Mouse (Mus musculus) left cerebral cortex, adult 18-20 months (tissue): Measurements from ENCODE around the gene Plekhg2. TPM values are rescaled to one million over a fixed set of nuclear protein-coding genes. Genes with fewer than 3 reads are reported as not detected.

ENCODE experiments used
- DNase-seq, 2 experiments: peaks; one replicate each; pipeline ENCODE4 v3.0.0; 2021 to 2022; ENCODE audit warnings: low spot score in 2 of 2, mixed read lengths in 1 of 2
- total RNA-seq, 2 experiments: library from RNA; stranded (reverse); gene quantifications; 2 replicates each; pipeline ENCODE4 v1.2.3; 2021

Gene Plekhg2
- total RNA-seq, 2 experiments from 2014 or later, result 4.8 to 5.2 TPM

GRCm38 (mm10) chr7:28383606-28384005 is 11.2 kb upstream of the Plekhg2 start:
- no peak for DNase-seq

- peak; percentile 53 to 69 for DNase-seq
Measured at GRCm38 (mm10) chr7:28382981-28383396, 10.6 kb upstream of the Plekhg2 start.

GRCm38 (mm10) chr7:28382347-28382951 is 10.1 kb upstream of the Plekhg2 start:
- DNase-seq, result no peak

GRCm38 (mm10) chr7:28381938-28382337 is 9.5 kb upstream of the Plekhg2 start:
- DNase-seq, result peak in 1 of 2 experiments; percentile 41

GRCm38 (mm10) chr7:28381017-28381790 is 8.8 kb upstream of the Plekhg2 start:
- DNase-seq, result no peak

- DNase-seq, result no peak
Measured at GRCm38 (mm10) chr7:28380237-28381016, 8.0 kb upstream of the Plekhg2 start, which contains the start of gene Zfp36. TSS of gene Zfp36 (minus strand) at chr7:28380253.

- peak; percentile 71 for DNase-seq
Measured at GRCm38 (mm10) chr7:28378769-28379651, 6.6 kb upstream of the Plekhg2 start.

GRCm38 (mm10) chr7:28378066-28378690 is 5.8 kb upstream of the Plekhg2 start:
- DNase-seq, result no peak

GRCm38 (mm10) chr7:28377190-28378065 is 5.0 kb upstream of the Plekhg2 start:
- no peak for DNase-seq

- no peak for DNase-seq
Measured at GRCm38 (mm10) chr7:28376011-28376771, 3.8 kb upstream of the Plekhg2 start.

GRCm38 (mm10) chr7:28375176-28375921 is 3.0 kb upstream of the Plekhg2 start:
- peak; percentile 60 to 68 for DNase-seq

GRCm38 (mm10) chr7:28374647-28375046 is 2.2 kb upstream of the Plekhg2 start:
- DNase-seq, result no peak

GRCm38 (mm10) chr7:28373891-28374495 is 1.6 kb upstream of the Plekhg2 start:
- DNase-seq, result no peak

- DNase-seq, result peak; percentile 67 to 73
Measured at GRCm38 (mm10) chr7:28373131-28373581, 757 bp upstream of the Plekhg2 start.

GRCm38 (mm10) chr7:28371514-28371989 is 847 bp downstream of the Plekhg2 start:
- no peak for DNase-seq

GRCm38 (mm10) chr7:28370977-28371513 is 1.4 kb downstream of the Plekhg2 start:
- DNase-seq, result no peak

GRCm38 (mm10) chr7:28370051-28370450 is 2.3 kb downstream of the Plekhg2 start:
- DNase-seq, result no peak
